Mouse (Mus musculus) stomach, postnatal 0 days (tissue): ENCODE measurements around the gene Cgref1. TPM values are rescaled to one million over a fixed set of nuclear protein-coding genes. Genes with fewer than 3 reads are reported as not detected.

Experiments
- ATAC-seq: fragments of 200-750 bp; cut with Nextera tagmentation; 2 replicates; pipeline ENCODE4 v1.8.0; 2017; ENCODE audit not compliant: low FRiP score, low TSS enrichment
- DNase-seq: peaks from one replicate; pipeline ENCODE4 v3.0.0-alpha.2; 2016; ENCODE audit warnings: low spot score
- H3K27ac ChIP-seq: fragments of 300-500 bp; sonication (generic); replicated peaks from 2 replicates; pipeline ENCODE4 v1.5.1; 2014; ENCODE audit warnings: mild to moderate bottlenecking, control low read depth
- H3K27me3 ChIP-seq: fragments of 300-500 bp; sonication (generic); 2 replicates; pipeline ENCODE4 v1.6.1; 2014; ENCODE audit warnings: low read length; ENCODE audit not compliant: control insufficient read depth, insufficient read depth
- H3K36me3 ChIP-seq: fragments of 300-500 bp; sonication (generic); 2 replicates; pipeline ENCODE4 v1.6.1; 2014; ENCODE audit warnings: low read length, mixed read lengths; ENCODE audit not compliant: control insufficient read depth, insufficient read depth
- H3K4me1 ChIP-seq: fragments of 300-500 bp; sonication (generic); replicated peaks from 2 replicates; pipeline ENCODE4 v1.6.1; 2014; ENCODE audit warnings: antibody characterized with exemption; ENCODE audit not compliant: control insufficient read depth, insufficient read depth
- H3K4me2 ChIP-seq: fragments of 300-500 bp; sonication (generic); replicated peaks from 2 replicates; pipeline ENCODE4 v1.6.1; 2014; ENCODE audit warnings: low read depth, mild to moderate bottlenecking, control low read depth, moderate library complexity
- H3K4me3 ChIP-seq: fragments of 300-500 bp; sonication (generic); 2 replicates; pipeline ENCODE4 v1.5.1; 2014; ENCODE audit warnings: low read depth, low read length, control low read depth
- H3K9ac ChIP-seq: fragments of 300-500 bp; sonication (generic); 2 replicates; pipeline ENCODE4 v1.6.1; 2014; ENCODE audit warnings: mild to moderate bottlenecking, low read length, control low read depth, mixed read lengths
- H3K9me3 ChIP-seq: fragments of 300-500 bp; sonication (generic); 2 replicates; pipeline ENCODE4 v1.6.1; 2016; ENCODE audit warnings: low read length; ENCODE audit not compliant: control insufficient read depth
- CTCF ChIP-seq: IDR thresholded peaks from 2 replicates; pipeline ENCODE4 v1.5.1; 2016; ENCODE audit warnings: antibody characterized with exemption, low read depth, mild to moderate bottlenecking, moderate library complexity
- EP300 ChIP-seq: optimal IDR thresholded peaks from 2 replicates; pipeline ENCODE3; 2016; ENCODE audit warnings: antibody characterized with exemption
- WGBS: fragments of 180-500 bp; shearing (Covaris S2); extraction: QIAGEN DNeasy Blood & Tissue Kit; methylation state at CpG from one replicate; pipeline ENCODE4 v1.1.7; 2014; 5-methylcytosine and 5-hydroxymethylcytosine counted together
- polyA plus RNA-seq: library from polyadenylated mRNA; unstranded; fragments of >200 nt; fragmentation: Nextera tagmentation; extraction: Ambion mirVana; gene quantifications from 2 replicates; pipeline ENCODE4 v1.2.1, GENCODE M21; 2015

Gene Cgref1
- polyA plus RNA-seq, 1 experiment from 2014 or later = 24.8 TPM

DNA sequence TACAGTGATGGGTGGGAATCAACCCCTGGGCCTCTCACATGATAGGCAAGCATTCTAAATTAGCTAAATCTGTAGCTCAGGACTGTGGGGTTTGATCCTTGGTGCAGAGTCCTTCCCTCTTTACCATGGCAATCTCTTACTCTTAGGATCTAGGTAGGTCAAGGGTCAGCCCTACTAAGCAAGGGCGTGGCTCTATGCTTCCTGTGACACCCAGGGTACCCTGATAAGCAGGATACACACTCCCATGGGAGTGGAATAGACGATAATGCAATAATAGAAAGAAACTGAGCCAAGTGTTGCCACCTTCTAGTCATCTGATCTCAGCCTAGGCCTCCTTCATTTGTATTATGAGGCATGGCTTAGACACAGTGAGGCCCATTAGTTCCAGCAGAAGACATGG is 24.0 kb upstream of the Cgref1 start:
- no peak overlapping the region for H3K9ac ChIP-seq
- ATAC-seq (peak; percentile 89), DNase-seq (peak; percentile 47)
- 0 out of 2 replicates have a peak overlapping the region, but pooled peaks have one; percentile 35 for H3K27ac ChIP-seq
- 45% methylated on average over 2 of the region's 2 CpGs for WGBS
- no peaks in the 10 kb centered on the region for H3K9me3 ChIP-seq
- H3K27me3 ChIP-seq = no peaks in the 10 kb centered on the region
- TF ChIP-seq EP300 (no peak), CTCF (no peak)
- no peaks in the 10 kb centered on the region for H3K4me1 ChIP-seq
- no peaks in the 10 kb centered on the region for H3K36me3 ChIP-seq
- no peak overlapping the region for H3K4me3 ChIP-seq
- H3K4me2 ChIP-seq = no peak overlapping the region

DNA sequence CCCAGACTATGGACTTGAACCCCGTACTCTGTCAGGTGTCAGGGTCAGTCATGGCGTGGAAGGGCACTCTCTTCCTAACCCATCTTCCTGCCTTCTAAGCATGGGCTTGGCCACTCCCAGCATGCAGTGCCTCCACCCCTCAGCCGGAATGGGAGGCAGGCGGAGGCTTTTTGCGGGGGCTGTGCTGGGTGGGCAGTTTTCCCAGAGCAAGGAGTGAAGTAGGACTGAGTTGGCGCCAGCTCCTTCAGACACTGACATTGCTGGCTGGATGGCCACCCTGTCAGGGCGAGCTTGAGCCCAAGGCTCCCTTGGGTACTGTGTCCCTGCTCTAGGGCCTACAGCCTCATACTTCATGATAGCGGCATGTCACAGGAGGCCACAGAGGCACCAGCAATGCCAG is 23.0 kb upstream of the Cgref1 start, which contains the start of gene Tcf23:
TSS of gene Tcf23 (plus strand) at position 247 of the 400 bp plus-strand sequence.
- DNase-seq (peak; percentile 50), ATAC-seq (peak; percentile 25; the same call in 1 of the 2 replicates)
- 51% methylated on average over 8 of the region's 8 CpGs for WGBS
- H3K4me3 ChIP-seq = no peak within 1 kb of the TSS
- no peaks in the 10 kb centered on the region for H3K4me1 ChIP-seq
- H3K36me3 ChIP-seq = no peaks in the 10 kb centered on the region
- TF ChIP-seq EP300 (no peak), CTCF (no peak)
- H3K27me3 ChIP-seq = no peaks in the 10 kb centered on the region
- 0 out of 2 replicates have a peak within 1 kb of the TSS, but pooled peaks have one; percentile 35 for H3K27ac ChIP-seq
- H3K9ac ChIP-seq = no peak within 1 kb of the TSS
- H3K9me3 ChIP-seq = no peaks in the 10 kb centered on the region
- no peak within 1 kb of the TSS for H3K4me2 ChIP-seq

DNA sequence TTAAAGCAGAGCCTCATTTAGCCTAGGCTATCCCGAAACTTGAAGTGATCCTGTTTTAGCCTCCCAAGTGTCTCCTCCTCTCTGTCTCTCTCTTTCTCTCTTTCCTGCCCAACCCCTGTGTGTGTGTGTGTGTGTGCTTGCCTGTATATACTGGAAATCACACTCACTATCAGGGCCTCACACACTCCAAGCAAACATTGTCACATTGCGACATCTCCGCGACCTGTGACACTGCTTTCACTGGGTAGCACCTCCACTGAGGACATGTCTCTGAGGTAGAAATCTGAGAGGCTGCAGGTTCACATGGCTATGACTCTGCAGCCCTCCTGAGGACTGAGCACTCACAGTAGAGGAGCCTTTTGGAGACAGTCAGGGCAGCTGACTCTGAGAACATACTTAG is 20.8 kb upstream of the Cgref1 start:
- 75% methylated on average over 4 of the region's 4 CpGs for WGBS
- Histone ChIP-seq H3K9ac (no peak overlapping the region), H3K4me1 (no peaks in the 10 kb centered on the region), H3K4me2 (no peak overlapping the region), H3K36me3 (no peaks in the 10 kb centered on the region), H3K9me3 (no peaks in the 10 kb centered on the region), H3K4me3 (no peak overlapping the region), H3K27me3 (no peaks in the 10 kb centered on the region), H3K27ac (no peak overlapping the region)
- DNase-seq (no peak), ATAC-seq (no peak)
- TF ChIP-seq EP300 = no peak
- TF ChIP-seq CTCF = no peak

DNA sequence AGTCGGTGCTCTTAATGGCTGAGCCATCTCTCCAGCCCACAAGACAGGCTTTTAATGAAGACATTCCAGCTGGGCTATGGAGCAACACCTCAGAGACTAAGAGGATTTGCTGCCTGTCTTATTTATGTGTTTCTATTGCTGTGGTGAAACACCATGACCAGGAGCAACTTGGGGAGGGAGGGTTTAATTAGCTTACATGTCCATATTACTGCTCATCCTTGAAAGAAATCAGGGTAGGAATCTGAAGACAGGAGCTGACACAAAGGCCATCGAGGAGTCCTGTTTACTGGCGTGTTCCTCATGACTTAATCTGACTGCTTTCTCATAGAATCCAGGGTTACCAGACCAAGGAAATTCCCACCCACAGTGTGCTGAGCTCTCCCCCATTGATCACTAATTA is 18.5 kb upstream of the Cgref1 start:
- Histone ChIP-seq H3K4me2 (no peak overlapping the region), H3K36me3 (no peaks in the 10 kb centered on the region), H3K9me3 (no peaks in the 10 kb centered on the region), H3K27me3 (no peaks in the 10 kb centered on the region), H3K27ac (no peak overlapping the region), H3K4me1 (no peaks in the 10 kb centered on the region), H3K4me3 (no peak overlapping the region), H3K9ac (no peak overlapping the region)
- TF ChIP-seq CTCF (no peak), EP300 (no peak)
- ATAC-seq (no peak), DNase-seq (no peak)
- WGBS = 76% methylated on average over 3 of the region's 3 CpGs

DNA sequence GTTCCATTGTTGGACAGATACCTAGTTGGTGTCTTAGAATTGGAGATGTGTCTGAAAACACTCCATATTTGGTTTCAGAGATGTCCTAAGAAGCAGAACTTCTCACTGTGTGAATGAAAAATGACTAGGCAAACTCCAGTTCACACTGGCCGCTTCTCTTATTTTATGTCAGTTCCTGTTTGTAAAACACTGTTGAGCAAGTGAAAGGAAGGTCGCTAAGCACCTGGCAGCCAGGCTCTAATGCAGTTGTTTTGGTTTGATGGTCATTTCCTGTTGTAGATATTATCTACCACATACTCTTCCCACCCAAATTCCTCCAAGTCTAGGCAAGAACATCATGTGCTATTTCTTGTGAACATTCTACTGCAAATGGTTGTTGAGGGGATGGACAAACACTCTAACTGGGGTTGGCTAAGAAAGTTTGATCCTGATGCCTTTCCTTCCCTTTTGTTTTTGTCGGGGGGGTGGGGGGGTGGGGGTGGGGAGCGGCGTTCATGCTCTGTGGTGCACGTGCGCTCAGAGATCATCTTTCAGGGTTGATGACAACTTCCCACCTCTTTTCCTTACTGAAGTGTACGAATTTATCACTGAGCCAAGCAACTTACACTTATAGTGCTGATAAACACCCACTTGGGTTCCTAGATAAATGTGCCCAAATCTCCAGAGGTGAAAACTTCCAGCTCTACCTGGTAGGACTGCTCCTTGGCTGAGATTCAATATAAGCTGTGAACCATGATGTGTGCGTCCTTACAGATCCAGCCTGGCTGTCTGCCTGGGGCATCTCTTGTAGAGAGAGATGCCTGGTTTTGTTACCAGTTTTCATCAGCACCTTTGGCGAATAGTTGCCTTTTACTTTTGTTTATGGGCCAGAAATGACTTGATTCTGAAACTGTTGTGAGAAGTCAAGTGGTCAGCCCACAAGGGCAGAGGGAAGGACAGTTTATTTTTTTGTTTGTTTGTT is 16.4 kb upstream of the Cgref1 start:
- no peak overlapping the region for H3K4me3 ChIP-seq
- WGBS = 65% methylated on average over 10 of the region's 10 CpGs
- H3K36me3 ChIP-seq = peaks cover 4% of the 10 kb centered on the region
- H3K9me3 ChIP-seq = no peaks in the 10 kb centered on the region
- no peak for ATAC-seq
- H3K9ac ChIP-seq = no peak overlapping the region
- H3K4me2 ChIP-seq = no peak overlapping the region
- TF ChIP-seq EP300 (no peak), CTCF (no peak)
- H3K4me1 ChIP-seq = peaks cover 6% of the 10 kb centered on the region; the same call in 1 of the 2 replicates
- no peak overlapping the region for H3K27ac ChIP-seq
- H3K27me3 ChIP-seq = no peaks in the 10 kb centered on the region
- DNase-seq = no peak

DNA sequence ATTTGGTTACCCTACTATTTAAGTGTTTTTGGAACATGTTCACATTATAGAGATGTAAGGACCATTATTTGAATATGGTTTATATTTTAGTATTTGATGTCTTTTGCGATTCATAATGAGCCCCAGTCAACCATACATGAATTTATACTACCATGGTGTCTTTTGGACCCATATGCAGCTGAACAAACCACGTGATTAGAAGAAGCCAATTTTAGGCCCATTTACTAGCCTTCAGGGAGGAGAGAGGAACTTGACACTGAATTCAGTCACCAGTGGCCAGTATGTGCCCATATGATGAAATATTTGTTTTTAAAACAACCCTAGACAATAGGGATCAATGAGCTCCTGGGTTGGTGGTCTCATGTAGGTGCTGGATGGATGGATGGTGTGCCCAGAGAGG is 15.4 kb upstream of the Cgref1 start:
- Histone ChIP-seq H3K36me3 (peaks cover 4% of the 10 kb centered on the region), H3K4me1 (peaks cover 6% of the 10 kb centered on the region; the same call in 1 of the 2 replicates), H3K27ac (peak overlapping the region; percentile 78; the same call in 1 of the 2 replicates), H3K4me3 (0 out of 2 replicates have a peak overlapping the region, but pooled peaks have one; percentile 93), H3K9ac (no peak overlapping the region), H3K4me2 (peak overlapping the region; percentile 89), H3K9me3 (no peaks in the 10 kb centered on the region), H3K27me3 (no peaks in the 10 kb centered on the region)
- 87% methylated on average over 2 of the region's 2 CpGs for WGBS
- DNase-seq = no peak
- ATAC-seq = no peak
- no peak for TF ChIP-seq EP300
- no peak for TF ChIP-seq CTCF
